Mouse (Mus musculus) naive thymus-derived CD4-positive, alpha-beta T cell, adult 2 months (primary cell): ENCODE measurements around the gene Ankdd1b.

ENCODE experiments used
- DNase-seq: peaks from one replicate; pipeline ENCODE4 v3.0.0-alpha.2; 2011; ENCODE audit warnings: low read depth

Ankdd1b gene

DNA sequence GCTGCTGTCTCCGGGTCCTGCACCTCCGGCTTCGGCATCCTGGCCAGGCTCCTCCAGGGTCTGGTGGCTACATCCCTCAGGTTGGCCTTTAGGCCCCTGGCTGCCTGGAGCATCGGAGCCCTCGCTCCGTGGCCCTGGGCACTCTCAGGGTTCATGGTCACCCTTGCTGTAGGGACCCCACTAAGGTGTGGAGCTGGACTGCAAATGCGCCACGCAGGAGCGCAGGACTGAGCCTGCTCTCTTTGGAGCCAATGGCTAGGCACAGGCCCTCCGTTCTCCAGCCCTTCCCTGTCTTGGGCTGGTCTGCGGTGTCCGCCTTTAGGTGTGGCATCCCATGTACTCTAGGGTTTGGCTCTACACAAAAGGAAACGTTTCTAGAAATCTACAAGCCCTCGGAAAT, at the start of gene Ankdd1b:
Gene Ankdd1b (minus strand): TSS at position 242 of the 400 bp plus-strand sequence.
- DNase-seq, result no peak

- DNase-seq, result no peak
Observed at GRCm38 (mm10) chr13:96517335-96517734, 46.3 kb upstream of the Ankdd1b start.

GRCm38 (mm10) chr13:96516249-96516648, 45.3 kb upstream of the Ankdd1b start:
- no peak for DNase-seq

DNA sequence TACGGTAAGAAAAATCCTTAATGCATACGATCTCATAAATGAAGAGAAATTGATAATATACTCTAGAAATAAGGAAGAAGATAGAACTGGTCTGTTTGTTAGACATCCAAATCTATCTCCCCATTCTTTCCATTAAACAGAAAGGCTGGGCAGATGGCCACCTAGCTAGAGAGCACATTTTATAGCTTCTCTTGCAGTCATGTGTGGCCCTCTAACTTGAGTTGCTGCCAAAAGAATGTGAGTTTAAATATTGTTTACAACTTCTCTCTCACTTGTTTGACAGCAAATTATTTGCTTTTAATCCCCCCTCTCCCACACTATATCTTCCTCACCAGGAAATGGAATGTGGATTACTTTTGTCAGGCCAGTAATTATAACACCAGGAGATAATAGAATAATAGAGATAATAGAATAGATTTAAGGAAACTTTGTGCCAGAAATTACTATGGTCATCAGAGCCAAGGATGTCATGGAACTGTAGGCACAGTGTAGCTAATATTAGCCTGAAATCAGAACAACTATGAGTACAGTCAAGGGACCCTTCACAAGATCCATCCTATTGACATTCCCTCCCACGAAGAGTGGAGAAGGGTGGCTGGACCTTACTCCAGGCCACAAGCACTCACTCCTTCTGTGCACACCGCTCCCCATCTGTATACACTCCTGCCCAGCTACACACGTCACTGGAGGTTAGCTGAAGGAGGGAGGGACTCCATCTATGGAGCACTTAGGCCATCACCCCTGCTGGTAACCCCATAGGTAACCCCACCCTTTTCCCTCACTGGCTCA, 43.4 kb upstream of the Ankdd1b start:
- DNase-seq, result no peak

DNA sequence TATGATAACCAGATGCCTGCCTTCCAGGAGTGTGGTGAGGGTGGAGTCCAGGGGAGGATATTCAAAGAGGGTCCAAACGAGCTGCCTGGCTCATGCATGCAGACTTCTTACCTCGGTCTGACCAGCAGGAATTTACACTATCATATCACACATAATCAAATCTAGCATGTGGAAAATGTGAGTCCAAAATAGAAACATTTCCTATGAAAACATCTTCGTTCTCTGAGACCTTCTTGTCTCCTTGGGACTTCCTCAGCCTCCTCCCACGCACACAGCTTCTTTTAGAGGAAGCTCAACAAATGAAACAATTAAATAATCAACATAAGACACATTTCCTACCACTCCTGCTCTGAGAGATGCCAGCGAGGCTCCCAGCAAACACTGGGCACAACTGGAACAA, 40.9 kb upstream of the Ankdd1b start:
- DNase-seq, result no peak

- peak; percentile 5 for DNase-seq
Observed at GRCm38 (mm10) chr13:96511262-96511661, 40.3 kb upstream of the Ankdd1b start.

GRCm38 (mm10) chr13:96510635-96511034, 39.6 kb upstream of the Ankdd1b start:
- peak; percentile 64 for DNase-seq

GRCm38 (mm10) chr13:96507541-96507940, 36.5 kb upstream of the Ankdd1b start:
- no peak for DNase-seq

DNA sequence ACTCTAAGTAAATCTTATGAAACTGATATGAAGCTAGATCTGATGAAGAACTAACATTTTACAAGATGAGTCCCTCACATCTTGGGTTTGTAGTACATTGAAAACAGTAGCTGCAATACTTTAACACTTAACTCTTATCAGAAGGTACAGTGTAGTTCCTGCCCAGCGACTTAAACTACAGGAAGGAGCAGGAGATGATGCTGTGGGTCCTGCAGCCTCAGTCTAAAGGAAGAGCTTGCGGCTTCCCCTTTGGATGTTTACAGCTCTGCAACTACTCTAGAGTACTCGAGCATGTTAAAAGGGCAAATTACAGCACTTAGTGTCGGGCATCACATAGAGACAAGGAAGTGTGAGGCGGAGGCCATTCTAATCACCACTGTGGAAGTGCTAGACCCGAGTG, 35.3 kb upstream of the Ankdd1b start:
- peak; percentile 9 for DNase-seq

- no peak for DNase-seq
Observed at GRCm38 (mm10) chr13:96505661-96506060, 34.7 kb upstream of the Ankdd1b start.

DNA sequence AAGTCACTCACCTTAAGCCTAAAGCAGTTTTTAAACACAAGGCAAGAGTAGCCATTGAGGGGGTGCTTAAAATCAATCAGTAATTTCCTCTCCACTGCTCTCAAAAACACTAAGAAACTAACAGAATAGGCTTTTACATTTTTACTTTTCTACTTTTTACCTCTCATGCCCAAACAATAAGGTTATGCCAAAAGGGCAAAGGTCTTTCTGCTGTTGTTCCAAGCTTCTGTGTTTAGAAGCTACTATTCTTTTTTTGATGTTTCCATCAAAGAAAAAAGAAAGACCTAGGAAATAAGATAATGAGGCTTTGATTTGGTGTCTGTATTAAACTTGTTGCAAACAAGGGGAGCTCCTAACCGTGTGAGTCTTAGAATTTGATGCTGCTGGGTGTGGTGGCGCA, 28.9 kb upstream of the Ankdd1b start:
- no peak for DNase-seq

- no peak for DNase-seq
Observed at GRCm38 (mm10) chr13:96496630-96497029, 25.6 kb upstream of the Ankdd1b start.

DNA sequence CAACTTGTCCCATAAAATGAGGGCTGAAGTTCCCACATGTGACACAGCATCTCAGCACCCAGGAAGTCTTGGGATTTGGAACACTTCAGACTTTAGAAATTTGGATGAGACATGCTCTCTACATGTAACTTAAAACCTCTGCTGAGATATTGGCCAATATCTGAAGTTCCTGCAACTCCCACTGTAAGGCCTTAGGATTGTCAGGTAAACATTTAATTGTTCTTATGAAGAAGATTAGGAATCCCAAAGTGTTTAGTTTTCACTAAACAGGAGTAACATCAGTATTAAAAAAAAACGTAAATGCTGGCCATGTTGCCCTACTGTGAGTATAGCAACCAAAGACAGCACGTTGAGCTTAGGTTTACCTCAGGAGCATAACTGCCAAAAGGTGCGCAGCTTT, 19.4 kb upstream of the Ankdd1b start, which contains the start of gene Gm17622:
Gene Gm17622 (plus strand): TSS at position 301 of the 400 bp plus-strand sequence.
- DNase-seq, result no peak

- no peak for DNase-seq
Observed at GRCm38 (mm10) chr13:96487968-96488367, 17.0 kb upstream of the Ankdd1b start.

- DNase-seq, result peak; percentile 37
Observed at GRCm38 (mm10) chr13:96487230-96487629, 16.2 kb upstream of the Ankdd1b start.

DNA sequence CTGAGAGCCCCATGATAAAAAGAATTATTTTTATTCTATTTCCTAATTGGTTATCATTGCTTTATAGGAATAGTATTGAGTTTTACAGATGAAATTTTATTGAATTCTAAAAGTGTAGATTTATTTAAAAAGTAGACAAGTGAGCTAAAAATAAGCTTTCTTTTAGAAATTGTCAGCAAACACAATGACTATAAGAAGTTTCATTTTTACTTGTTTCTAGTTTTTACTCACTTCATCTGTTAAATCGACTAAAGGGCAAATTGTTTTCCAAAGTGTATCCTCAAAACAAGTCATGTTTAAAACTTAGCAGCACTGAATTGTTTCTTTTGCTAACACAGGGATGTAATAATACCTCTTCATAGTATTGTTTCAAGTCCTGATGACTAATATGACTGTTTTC, 8.0 kb upstream of the Ankdd1b start:
- DNase-seq, result no peak

DNA sequence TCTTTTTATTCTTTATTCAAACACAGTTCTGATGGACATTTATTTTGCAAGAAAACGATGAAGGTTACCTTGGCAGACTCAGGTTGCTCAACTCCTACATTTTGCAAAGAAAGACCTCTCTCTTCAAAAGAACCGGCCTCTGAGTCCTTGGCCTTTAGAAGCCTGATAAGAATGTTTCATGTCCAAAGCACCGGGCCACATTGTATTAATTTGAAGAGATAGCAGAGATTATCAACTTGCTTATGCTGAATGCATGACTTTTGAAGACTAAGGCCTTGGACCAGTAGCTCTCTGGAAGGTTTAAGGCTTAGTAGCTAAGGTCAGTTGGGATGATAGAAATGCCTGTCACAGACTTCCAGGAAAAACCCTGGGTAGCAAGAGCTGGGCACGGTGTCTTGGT, 6.2 kb upstream of the Ankdd1b start:
- no peak for DNase-seq

DNA sequence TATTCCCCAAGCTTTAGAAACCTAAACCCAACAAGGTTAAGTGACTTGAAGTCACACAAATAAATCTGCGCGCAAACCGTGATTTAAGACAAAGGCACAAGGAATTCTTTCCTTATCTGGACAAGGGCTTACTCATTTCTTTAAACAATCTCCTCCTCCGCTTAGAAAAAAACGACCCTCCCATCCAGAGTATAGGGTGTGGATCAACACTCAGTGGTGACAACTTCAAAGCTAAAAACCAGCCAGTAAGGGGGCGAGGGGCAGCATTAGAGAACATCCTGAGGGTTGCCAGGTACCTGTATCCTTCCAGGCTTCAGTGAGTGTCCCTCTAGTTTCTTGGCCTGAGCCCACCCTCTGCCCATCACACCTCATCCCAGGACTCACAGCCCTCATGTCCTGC, 442 bp downstream of the Ankdd1b start:
- DNase-seq, result no peak

- no peak for DNase-seq
Observed at GRCm38 (mm10) chr13:96468678-96469077, 2.3 kb downstream of the Ankdd1b start.

DNA sequence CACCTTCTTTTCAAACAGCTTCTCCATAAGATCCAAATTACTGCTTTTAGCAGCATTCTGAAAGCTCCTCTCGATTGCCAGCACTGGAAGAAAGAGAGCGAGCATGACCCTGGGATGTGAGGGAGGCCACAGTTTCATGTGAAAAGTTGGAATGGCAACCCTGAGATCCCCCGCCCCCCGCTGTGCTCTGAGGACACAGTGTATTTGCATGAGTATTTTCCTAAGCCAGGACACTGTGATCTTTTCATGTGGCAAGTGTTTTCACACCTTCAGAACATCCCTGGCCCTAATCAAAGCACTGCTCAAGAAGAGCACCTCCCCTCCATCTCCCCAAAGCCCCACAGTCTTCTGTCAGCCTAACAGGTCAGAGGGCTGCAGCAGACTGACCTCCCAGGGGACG, 5.7 kb downstream of the Ankdd1b start:
- no peak for DNase-seq

DNA sequence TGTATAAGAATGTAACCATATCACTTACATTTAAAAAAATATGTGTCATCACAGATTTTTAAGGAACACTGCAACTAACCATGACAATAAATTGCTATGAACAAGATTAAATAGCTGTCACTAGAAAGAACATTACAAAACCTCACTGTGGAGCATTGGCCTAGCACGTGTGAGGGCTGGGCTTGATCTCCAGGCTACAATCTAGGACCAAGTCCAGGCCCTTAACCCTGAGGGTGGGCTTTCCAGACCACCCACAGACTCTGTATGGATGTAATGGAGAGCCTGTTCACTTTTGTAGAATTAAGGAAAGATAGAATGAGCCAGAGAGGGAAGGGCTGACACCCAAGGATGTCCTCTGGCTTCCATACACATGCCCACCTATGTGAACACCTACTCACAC, 8.4 kb downstream of the Ankdd1b start:
- DNase-seq, result no peak

- DNase-seq, result no peak
Observed at GRCm38 (mm10) chr13:96458606-96459005, 12.4 kb downstream of the Ankdd1b start.

GRCm38 (mm10) chr13:96458018-96458417, 13.0 kb downstream of the Ankdd1b start:
- DNase-seq, result no peak

GRCm38 (mm10) chr13:96457566-96457965, 13.4 kb downstream of the Ankdd1b start:
- no peak for DNase-seq
